In the genomic region with DNA sequence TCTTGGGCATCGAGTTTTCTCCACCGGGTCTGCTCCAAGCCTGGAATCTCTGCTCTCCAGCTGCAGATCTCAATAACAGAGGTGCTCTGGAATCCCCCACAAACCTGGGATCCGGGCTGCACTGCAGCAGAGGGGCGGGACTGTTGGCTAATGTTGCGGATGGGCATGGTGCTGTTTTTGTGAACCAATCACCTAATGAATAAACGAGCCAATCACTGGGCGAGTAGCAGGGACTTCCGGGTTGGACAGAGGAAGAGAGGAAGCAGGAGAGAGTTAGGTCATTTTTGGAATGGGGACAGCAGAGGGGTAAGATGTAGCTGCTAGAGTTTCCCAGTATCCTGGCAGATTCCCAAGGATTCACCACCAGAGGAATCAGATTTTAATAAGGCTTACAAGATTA, we compare ENCODE assay signal across 17 mouse cellular contexts.
"Had no signal": no experiment of that assay in that cellular context is flagged by ENCODE, and none has a peak within 500 bp of the region (broad histone marks: within the 10 kb centered on the region; RNA-seq: fewer than 3 reads in every experiment).

No protein-coding gene starts in this region.

- H3K36me3 ChIP-seq: midbrain, embryonic 10.5 days; midbrain, embryonic 12.5 days; neural tube, embryonic 12.5 days had no signal

- H3K9ac ChIP-seq: lung, embryonic 14.5 days; midbrain, embryonic 12.5 days; neural tube, embryonic 12.5 days had no signal

- DNase-seq: lung, adult 18-20 months; lung, embryonic 14.5 days; lung, postnatal 10 days; lung, postnatal 4 days; midbrain, embryonic 14.5 days; retina, postnatal 1 day; right cerebral cortex, adult 18-20 months; right cerebral cortex, postnatal 25 days; right cerebral cortex, postnatal 4 days; spleen, adult 18-20 months; thymus, adult 18-20 months; thymus, postnatal 14 days; thymus, postnatal 36 days had no signal

- H3K4me3 ChIP-seq: midbrain, embryonic 10.5 days; midbrain, embryonic 12.5 days; neural tube, embryonic 12.5 days had no signal

- H3K27me3 ChIP-seq: midbrain, embryonic 12.5 days; neural tube, embryonic 12.5 days had no signal

- H3K4me1 ChIP-seq: midbrain, embryonic 10.5 days; midbrain, embryonic 12.5 days; neural tube, embryonic 12.5 days had no signal

- H3K9me3 ChIP-seq: midbrain, embryonic 10.5 days; neural tube, embryonic 12.5 days had no signal

- ATAC-seq: midbrain, embryonic 16.5 days had no signal

- H3K27ac ChIP-seq: midbrain, embryonic 10.5 days; midbrain, embryonic 12.5 days; neural tube, embryonic 12.5 days had no signal

- H3K4me2 ChIP-seq: lung, embryonic 14.5 days; midbrain, embryonic 12.5 days; neural tube, embryonic 12.5 days had no signal
